Comparison of ENCODE assay signal across 9 mouse cellular contexts in genomic region chr7:123017627-123018026, GRCm38 (mm10). TPM values are rescaled to one million over a fixed set of nuclear protein-coding genes. Genes with fewer than 3 reads are reported as not detected.
A peak's percentile ranks its signal among the peaks of the same experiment; 100 is the strongest.
DNase-seq lines count a peak whose midpoint lies in the region; ATAC-seq and TF ChIP-seq lines count a peak whose summit lies in the region.
"Had no signal": no experiment of that assay in that cellular context is flagged by ENCODE, and none has a peak within 500 bp of the region (broad histone marks: within the 10 kb centered on the region; RNA-seq: fewer than 3 reads in every experiment).

No protein-coding gene starts in this region.

- ATAC-seq in forebrain, embryonic 12.5 days (ENCODE audit: low FRiP score) = no peak
- ATAC-seq in liver, postnatal 0 days = no peak
- ATAC-seq in erythroblast, adult 5-6 weeks (replicated peaks; ENCODE audit: low FRiP score, poor library complexity, severe bottlenecking) = no peak; the same call in 1 of the 2 replicates

- 31% methylated on average over 3 of the region's 3 CpGs for WGBS in forebrain, embryonic 10.5 days
- WGBS in forebrain, embryonic 12.5 days = 28% methylated on average over 3 of the region's 3 CpGs
- WGBS in lung, adult 2 months = 25% methylated on average over 3 of the region's 3 CpGs
- WGBS in liver, postnatal 0 days (ENCODE audit: insufficient replicate concordance) = 28% methylated on average over 3 of the region's 3 CpGs

- H3K4me1 ChIP-seq in forebrain, embryonic 10.5 days = no peaks in the 10 kb centered on the region
- no peaks in the 10 kb centered on the region for H3K4me1 ChIP-seq in forebrain, embryonic 12.5 days
- H3K4me1 ChIP-seq in lung, adult 2 months (ENCODE audit: control insufficient read depth, insufficient read depth, low read length) = no peaks in the 10 kb centered on the region
- no peaks in the 10 kb centered on the region for H3K4me1 ChIP-seq in liver, postnatal 0 days (ENCODE audit: insufficient read depth)
- H3K4me1 ChIP-seq: neural tube, embryonic 12.5 days had no signal

- peak; percentile 34 for DNase-seq in forebrain, embryonic 10.5 days (ENCODE audit: extremely low spot score, low spot score)
- DNase-seq in lung, adult 2 months = no peak
- DNase-seq in lung, postnatal 25 days (ENCODE audit: low spot score) = no peak
- peak; percentile 58 for DNase-seq in adrenal gland, postnatal 14 days
- DNase-seq in liver, postnatal 0 days = peak; percentile 61
- no peak for DNase-seq in ovary, postnatal 10 days (ENCODE audit: low spot score)

- no peak overlapping the region for H3K4me2 ChIP-seq in forebrain, embryonic 12.5 days
- H3K4me2 ChIP-seq in liver, postnatal 0 days (ENCODE audit: low read depth, low read length) = no peak overlapping the region
- H3K4me2 ChIP-seq: neural tube, embryonic 12.5 days had no signal

- no peak for TF ChIP-seq POLR2A in lung, adult 2 months (IDR thresholded peaks at IDR 0.05; ENCODE audit: borderline replicate concordance, extremely low read depth, low read depth, low read length)

- TF ChIP-seq CTCF in lung, adult 2 months (IDR thresholded peaks at IDR 0.05; ENCODE audit: insufficient read depth, low read length) = peak; percentile 28; the same call in 1 of the 2 replicates
- TF ChIP-seq CTCF in liver, postnatal 0 days (IDR thresholded peaks at IDR 0.05; ENCODE audit: low read depth) = peak; percentile 78

- H3K4me3 ChIP-seq in forebrain, embryonic 10.5 days = no peak overlapping the region
- no peak overlapping the region for H3K4me3 ChIP-seq in forebrain, embryonic 12.5 days (replicated peaks)
- no peak overlapping the region for H3K4me3 ChIP-seq in lung, adult 2 months (replicated peaks; ENCODE audit: extremely low read depth, low read depth, low read length)
- no peak overlapping the region for H3K4me3 ChIP-seq in liver, postnatal 0 days (ENCODE audit: low read depth, low read length)
- H3K4me3 ChIP-seq: neural tube, embryonic 12.5 days had no signal

- H3K27ac ChIP-seq in forebrain, embryonic 10.5 days = no peak overlapping the region
- H3K27ac ChIP-seq in forebrain, embryonic 12.5 days = no peak overlapping the region
- H3K27ac ChIP-seq in liver, postnatal 0 days (ENCODE audit: low read depth) = no peak overlapping the region
- H3K27ac ChIP-seq: neural tube, embryonic 12.5 days had no signal

- H3K36me3 ChIP-seq in forebrain, embryonic 10.5 days (replicated peaks) = no peaks in the 10 kb centered on the region
- H3K36me3 ChIP-seq in forebrain, embryonic 12.5 days (replicated peaks) = no peaks in the 10 kb centered on the region
- no peaks in the 10 kb centered on the region for H3K36me3 ChIP-seq in liver, postnatal 0 days (replicated peaks; ENCODE audit: insufficient read depth, low read length)
- H3K36me3 ChIP-seq: neural tube, embryonic 12.5 days had no signal

- no peak overlapping the region for H3K9ac ChIP-seq in forebrain, embryonic 12.5 days
- no peak overlapping the region for H3K9ac ChIP-seq in liver, postnatal 0 days (replicated peaks)
- H3K9ac ChIP-seq: neural tube, embryonic 12.5 days had no signal

- no peak for TF ChIP-seq EP300 in liver, postnatal 0 days (IDR thresholded peaks at IDR 0.05; ENCODE audit: low read depth)

- no peaks in the 10 kb centered on the region for H3K9me3 ChIP-seq in forebrain, embryonic 10.5 days
- H3K9me3 ChIP-seq in forebrain, embryonic 12.5 days = no peaks in the 10 kb centered on the region
- no peaks in the 10 kb centered on the region for H3K9me3 ChIP-seq in liver, postnatal 0 days (ENCODE audit: low read length)
- H3K9me3 ChIP-seq: neural tube, embryonic 12.5 days had no signal

- H3K27me3 ChIP-seq in forebrain, embryonic 10.5 days (ENCODE audit: poor library complexity, severe bottlenecking) = no peaks in the 10 kb centered on the region
- no peaks in the 10 kb centered on the region for H3K27me3 ChIP-seq in forebrain, embryonic 12.5 days
- no peaks in the 10 kb centered on the region for H3K27me3 ChIP-seq in liver, postnatal 0 days (ENCODE audit: insufficient read depth, low read length)
- H3K27me3 ChIP-seq: neural tube, embryonic 12.5 days had no signal

RNA-seq across cellular contexts. Expression of gene Rbbp6, which starts 52.1 kb away (rescaled TPM):
- polyA plus RNA-seq in forebrain, embryonic 10.5 days (2016; fragmentation: Nextera tagmentation; extraction: Ambion mirVana) = 26.3 and 27.4 TPM in 2 replicates
- polyA plus RNA-seq in forebrain, embryonic 12.5 days (2016; fragmentation: Nextera tagmentation; extraction: Ambion mirVana) = 39.1 and 39.7 TPM in 2 replicates
- polyA plus RNA-seq in lung, adult 2 months (2012; rRNA removed) = 6.8 and 12.0 TPM in 2 replicates
- 55.2 and 58.2 TPM in 2 replicates for total RNA-seq in adrenal gland, postnatal 14 days (2021)
- 7.8 and 8.7 TPM in 2 replicates for polyA plus RNA-seq in liver, postnatal 0 days (2015; fragmentation: Nextera tagmentation; extraction: Ambion mirVana)
- total RNA-seq in erythroblast, adult 5-6 weeks (2015; ENCODE audit: low replicate concordance) = 43.8 and 58.1 TPM in 2 replicates
- 27.5 and 29.0 TPM in 2 replicates for total RNA-seq in erythroblast, adult 5-6 weeks (2017; ENCODE audit: low replicate concordance)

Comparison
In these comparisons a context has a peak if more than half of its experiments do, and no peak if none do; other contexts are left out.
1. DNase-seq: peak in forebrain, embryonic 10.5 days (single experiment), adrenal gland, postnatal 14 days (single experiment) and liver, postnatal 0 days (single experiment); none in lung, adult 2 months (single experiment), lung, postnatal 25 days (single experiment) and ovary, postnatal 10 days (single experiment).